Mouse (Mus musculus) gastrocnemius, adult 2 months (tissue): ENCODE measurements around the gene Junb. TPM values are rescaled to one million over a fixed set of nuclear protein-coding genes. Genes with fewer than 3 reads are reported as not detected.
A peak's percentile ranks its signal among the peaks of the same experiment; 100 is the strongest.

Experiments
- DNase-seq: peaks from one replicate; pipeline ENCODE4 v3.0.0; 2022
- H3K27ac ChIP-seq: fragments of 200-600 bp; 2 replicates; pipeline ENCODE4 v1.8.1; 2022; ENCODE audit warnings: mild to moderate bottlenecking
- H3K4me3 ChIP-seq: fragments of 200-600 bp; 2 replicates; pipeline ENCODE4 v1.8.1; 2022; ENCODE audit warnings: mild to moderate bottlenecking, moderate library complexity
- CTCF ChIP-seq: fragments of 200-600 bp; IDR thresholded peaks from 2 replicates; pipeline ENCODE4 v1.8.1; 2022; ENCODE audit warnings: antibody characterized with exemption, mild to moderate bottlenecking, moderate library complexity
- intact Hi-C: fragments of 180-260 bp; cut with DNase I; formaldehyde crosslinking; loops from one replicate; pipeline ENCODE4 v1.15.1; 2025
- total RNA-seq, 2 experiments: library from RNA; stranded (reverse); gene quantifications; 2 replicates each; pipeline ENCODE4 v1.2.3; 2021

Junb gene
- total RNA-seq, 2 experiments from 2014 or later, result 5.7 to 10.1 TPM

DNA sequence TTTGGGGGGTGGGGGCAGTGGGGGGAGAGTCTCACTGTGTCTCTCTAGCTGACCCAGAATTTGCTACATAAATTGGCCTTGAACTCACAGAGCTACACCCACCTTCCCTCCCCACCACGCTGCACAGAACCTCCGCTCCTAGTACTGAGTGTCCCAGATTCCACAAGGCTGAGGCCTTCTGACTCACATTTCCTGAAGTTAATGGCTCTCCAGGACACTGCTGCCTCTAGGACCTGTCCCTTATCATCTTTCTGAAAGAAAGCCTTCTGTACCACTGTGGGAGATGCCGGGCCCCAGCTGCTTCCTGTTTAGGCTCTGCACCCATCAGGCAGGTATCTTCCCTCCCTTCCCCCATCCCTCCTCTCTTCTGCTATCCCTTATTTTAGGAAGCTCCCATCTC lies 11.9 kb downstream of the Junb start:
- intact Hi-C loops, result loop anchor here (5.0 kb wide), 1 partner anchor 61 kb away; the partner anchor contains the start of genes Asna1 and Trir
- no peak for TF ChIP-seq CTCF
- Histone ChIP-seq H3K4me3 (no peak overlapping the region), H3K27ac (peak overlapping the region; percentile 81)
- no peak for DNase-seq

DNA sequence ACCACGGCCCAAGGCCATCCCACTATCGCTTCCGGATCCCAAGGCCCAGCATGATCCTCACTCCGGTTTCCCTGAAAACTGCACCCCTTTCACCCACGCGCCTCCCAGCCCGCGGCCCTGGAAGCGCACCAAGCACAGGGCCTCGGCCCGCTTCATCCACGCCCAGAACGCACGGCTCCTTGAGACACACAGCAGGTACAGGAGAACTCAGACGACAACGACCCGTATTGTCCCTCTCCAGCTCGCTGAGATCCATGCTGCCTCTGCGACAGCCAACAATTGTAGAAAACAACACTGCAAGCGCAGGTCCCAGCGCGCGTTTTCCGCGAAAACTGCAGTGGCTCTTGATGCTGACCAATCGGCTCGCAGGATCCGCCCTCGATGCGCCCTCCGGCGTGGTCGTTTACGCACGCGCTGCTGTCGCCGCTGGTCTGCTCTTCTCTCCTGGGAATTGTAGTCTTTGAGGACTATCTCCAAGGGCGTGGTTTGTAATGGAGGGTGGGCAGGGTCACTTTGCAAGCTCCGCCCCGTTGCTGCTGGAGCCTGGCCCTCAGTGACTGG lies 12.7 kb downstream of the Junb start:
- Histone ChIP-seq H3K4me3 (peak overlapping the region; percentile 90), H3K27ac (peak overlapping the region; percentile 81)
- TF ChIP-seq CTCF, result no peak
- peak; percentile 95 for DNase-seq
- intact Hi-C loops, result loop anchor here (5.0 kb wide), 1 partner anchor 61 kb away; the partner anchor contains the start of genes Asna1 and Trir

DNA sequence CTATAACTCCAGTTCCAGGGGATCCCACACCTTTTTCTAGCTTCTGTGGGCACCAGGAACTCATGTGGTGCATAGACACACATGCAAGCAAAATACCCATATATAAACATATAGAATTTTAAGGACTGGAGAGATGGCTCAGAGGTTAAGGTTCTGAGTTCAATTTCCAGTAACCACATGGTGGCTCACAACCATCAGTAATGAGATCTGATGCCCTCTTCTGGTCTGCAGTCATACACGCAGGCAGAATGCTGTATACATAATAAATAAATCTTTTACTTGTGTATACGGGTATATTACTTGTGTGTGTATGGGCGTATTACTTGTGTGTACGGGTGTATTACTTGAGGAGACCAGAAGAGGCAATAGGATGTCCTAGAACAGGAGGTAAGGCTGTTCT lies 14.6 kb downstream of the Junb start:
- DNase-seq, result no peak
- intact Hi-C loops, result no loop called here
- no peak overlapping the region for H3K4me3 ChIP-seq
- H3K27ac ChIP-seq, result no peak overlapping the region
- no peak for TF ChIP-seq CTCF

DNA sequence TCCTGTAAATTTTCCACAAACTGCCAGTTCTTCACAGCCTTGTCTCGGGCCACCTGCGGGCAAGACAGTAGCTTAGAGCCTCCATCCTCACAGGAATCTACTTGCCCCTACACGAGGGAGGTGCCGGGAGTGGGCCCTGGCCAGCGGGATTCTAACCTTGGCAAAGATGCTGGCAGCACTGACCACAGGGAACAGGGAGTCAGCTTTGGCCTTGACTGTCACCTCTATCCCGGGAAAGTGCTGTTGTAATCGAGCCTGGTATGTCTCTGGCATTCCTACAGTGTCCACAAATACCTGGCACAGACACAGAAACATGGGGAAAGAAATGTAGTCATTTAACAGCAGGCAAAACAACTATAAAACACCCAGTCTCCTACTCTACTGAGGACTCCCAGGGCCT lies 18.7 kb downstream of the Junb start:
- Histone ChIP-seq H3K4me3 (no peak overlapping the region), H3K27ac (no peak overlapping the region)
- peak; percentile 29 for DNase-seq
- intact Hi-C loops, result no loop called here
- no peak for TF ChIP-seq CTCF

DNA sequence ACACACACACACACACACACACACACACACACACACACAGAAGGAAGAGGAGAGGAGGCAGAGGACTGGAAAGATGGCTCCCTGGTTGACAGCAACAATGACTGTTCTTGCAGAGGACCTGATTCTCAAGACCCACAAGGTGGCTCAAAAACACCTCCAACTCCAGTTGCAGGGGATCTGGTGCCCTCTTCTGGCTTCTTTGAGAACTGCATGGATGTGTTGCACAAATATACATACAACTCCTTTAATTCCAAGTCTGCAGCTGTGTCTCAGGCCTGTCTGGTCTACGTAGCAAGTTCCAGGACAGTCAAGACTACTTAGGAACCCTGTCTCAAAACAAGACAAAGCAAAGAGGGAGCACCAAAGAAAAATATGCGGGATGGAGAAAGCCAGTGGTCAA lies 21.8 kb downstream of the Junb start:
- intact Hi-C loops, result loop anchor here (2.0 kb wide), 1 partner anchor 28 kb away; no protein-coding TSS in a partner anchor
- TF ChIP-seq CTCF, result peak; percentile 83
- Histone ChIP-seq H3K27ac (no peak overlapping the region), H3K4me3 (no peak overlapping the region)
- peak; percentile 61 for DNase-seq

DNA sequence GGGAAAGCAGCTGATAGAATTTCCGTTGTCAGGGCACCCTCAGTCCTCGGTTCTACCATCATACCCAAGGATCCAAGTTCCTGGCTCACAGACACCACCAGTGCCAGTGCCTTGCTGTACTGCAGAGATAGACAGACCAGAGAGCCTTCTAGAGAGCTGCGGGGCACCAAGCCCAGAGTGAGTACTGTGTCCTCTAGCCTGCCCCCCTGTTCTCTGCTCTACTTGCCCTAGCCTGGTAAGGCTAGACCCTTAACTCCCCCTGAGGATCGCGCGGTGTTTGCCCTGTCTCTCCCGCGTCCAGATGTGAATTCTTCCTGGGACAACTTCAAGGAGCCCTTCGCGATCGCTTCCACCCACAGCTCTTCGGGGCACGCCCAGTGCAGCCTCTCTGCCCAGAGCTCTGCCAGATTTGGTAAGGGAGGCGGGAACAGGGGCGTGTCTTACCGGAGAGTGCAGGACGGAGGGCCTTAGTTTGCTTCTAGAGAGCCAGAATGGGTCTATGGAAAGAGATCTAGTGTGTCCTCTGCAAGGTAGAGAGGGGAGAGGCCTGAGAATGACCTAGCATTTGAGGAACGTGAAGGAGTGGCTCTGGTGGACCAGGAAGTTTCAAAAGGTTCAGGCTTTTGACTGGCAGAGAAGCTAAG lies 25.8 kb downstream of the Junb start:
- DNase-seq, result peak; percentile 69
- peak overlapping the region; percentile 37 for H3K4me3 ChIP-seq

DNA sequence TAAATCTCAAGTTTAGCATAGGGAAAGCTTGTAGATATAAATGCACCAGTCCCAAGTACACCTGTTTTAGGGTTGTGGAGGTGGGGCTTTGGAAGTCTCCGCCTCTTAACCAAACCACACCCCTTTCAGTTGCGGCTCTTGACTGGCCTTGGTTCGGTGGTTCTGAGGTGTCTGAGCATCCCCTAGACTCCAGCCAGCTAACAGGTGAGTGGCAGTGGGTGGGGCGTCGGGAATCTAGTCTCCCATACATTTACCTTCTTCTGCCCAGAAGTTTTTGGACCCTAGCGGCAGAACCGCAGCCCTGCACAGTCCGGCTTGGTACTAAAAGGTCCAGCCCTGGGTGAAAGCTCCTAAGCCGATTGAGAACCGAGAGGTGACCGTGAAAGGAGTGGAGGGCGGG lies 28.8 kb downstream of the Junb start:
- H3K27ac ChIP-seq, result no peak overlapping the region
- intact Hi-C loops, result no loop called here
- TF ChIP-seq CTCF, result no peak
- H3K4me3 ChIP-seq, result no peak overlapping the region
- no peak for DNase-seq

More for the DNA sequence above, 25.8 kb downstream of the Junb start:
- no peak for TF ChIP-seq CTCF
- H3K27ac ChIP-seq, result no peak overlapping the region
- intact Hi-C loops, result no loop called here

DNA sequence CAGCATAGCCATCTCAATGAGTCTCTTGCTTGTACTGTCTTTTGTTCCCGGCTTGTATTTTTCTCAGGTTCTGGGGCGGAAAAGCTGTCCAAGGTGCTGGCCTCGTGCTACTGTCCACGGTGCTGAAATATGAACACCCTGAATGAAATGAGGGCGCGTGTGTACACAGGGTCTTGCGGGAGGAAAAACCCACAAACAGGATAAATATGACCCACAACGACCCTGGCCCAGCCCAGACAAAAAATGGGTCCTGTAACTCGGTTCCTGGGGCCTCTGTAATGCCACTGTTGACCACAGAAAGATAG lies 31.3 kb downstream of the Junb start:
- intact Hi-C loops, result no loop called here
- TF ChIP-seq CTCF, result no peak
- no peak for DNase-seq
- H3K27ac ChIP-seq, result no peak overlapping the region
- H3K4me3 ChIP-seq, result no peak overlapping the region

DNA sequence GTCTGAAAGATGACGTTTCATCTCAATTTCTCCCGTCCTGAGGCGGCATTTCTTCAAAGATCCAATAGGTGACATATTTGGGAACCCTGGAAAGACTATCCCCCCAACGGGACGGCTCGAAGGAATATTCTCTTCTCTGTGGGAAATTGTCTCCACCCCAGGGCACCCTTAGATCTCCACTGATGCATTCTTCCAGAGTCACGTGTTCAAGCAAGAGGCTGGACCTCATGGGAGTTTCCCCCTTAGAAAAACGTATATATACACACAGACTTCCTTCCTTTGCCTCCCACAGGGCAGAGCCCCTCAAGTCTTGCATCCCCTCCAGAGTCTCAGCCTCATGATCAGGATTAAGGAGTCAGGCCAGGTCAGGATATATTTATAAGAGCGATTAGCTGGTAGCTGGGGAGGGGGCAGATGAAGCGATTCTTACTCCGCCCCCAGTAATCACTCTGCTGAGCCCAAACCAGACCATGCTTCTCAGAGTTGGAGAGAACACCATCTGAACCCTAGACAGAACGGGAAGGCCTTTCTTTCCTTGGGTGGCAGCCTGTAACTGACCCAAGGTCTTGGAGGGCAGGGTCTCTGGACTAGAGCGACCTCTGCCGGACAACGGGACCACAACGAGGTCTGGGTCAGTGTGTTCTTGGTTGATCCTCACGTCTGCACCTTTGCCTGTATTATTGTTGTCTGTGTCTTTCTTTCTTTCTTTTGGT lies 31.8 kb downstream of the Junb start, which contains the start of gene Rtbdn:
Gene Rtbdn, plus strand, starts transcription at position 464 of the 713 bp plus-strand sequence.
- Histone ChIP-seq H3K4me3 (peak within 1 kb of the TSS; percentile 67), H3K27ac (no peak within 1 kb of the TSS)
- peak; percentile 39 for TF ChIP-seq CTCF
- DNase-seq, result no peak
- intact Hi-C loops, result no loop called here

DNA sequence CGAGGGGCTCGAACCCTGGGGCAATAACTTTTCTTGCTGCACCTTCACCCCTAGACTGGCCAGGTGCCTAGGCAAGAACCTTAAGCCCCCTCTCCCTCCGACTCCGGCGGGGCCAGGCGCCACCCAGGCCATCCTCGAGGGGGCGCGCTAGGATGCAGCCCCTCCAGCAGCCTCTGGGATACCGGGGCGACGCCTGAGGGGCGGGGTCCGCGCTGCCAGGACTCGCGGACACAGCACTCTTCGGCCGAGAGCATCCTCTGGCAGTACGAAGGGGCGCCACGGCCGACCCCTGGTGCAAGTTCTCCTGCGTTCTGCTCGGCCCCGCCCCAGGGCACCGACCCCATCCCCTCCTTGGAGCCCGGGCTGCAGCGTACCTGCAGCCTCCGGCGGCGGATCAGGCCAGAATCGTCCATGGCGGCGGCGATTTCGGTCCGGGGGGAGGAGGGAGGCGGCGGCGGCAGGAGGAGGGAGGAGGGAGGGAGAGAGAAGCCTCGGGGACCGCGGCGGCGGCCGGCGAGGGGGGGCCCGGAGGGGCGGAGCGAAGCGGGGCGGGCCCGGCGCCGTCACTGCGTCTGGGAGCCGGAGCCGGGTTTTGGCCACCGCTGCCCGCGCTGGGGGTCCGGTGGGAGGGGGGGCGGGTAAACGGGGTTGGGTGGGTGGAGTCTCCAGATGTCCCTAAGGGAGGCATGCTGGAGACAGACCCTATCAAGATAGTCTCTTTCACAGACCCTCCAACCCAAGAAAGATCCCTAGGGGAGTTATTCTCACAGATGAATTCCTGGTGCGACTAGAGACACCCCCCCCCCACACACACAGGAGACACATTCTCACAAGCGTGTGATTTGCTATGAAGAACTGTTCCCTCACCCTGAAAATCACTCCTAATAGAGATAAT lies 32.6 kb downstream of the Junb start:
- intact Hi-C loops, result no loop called here
- Histone ChIP-seq H3K4me3 (peak overlapping the region; percentile 67), H3K27ac (no peak overlapping the region)
- no peak for DNase-seq
- peak; percentile 25; the same call in 1 of the 2 replicates for TF ChIP-seq CTCF

DNA sequence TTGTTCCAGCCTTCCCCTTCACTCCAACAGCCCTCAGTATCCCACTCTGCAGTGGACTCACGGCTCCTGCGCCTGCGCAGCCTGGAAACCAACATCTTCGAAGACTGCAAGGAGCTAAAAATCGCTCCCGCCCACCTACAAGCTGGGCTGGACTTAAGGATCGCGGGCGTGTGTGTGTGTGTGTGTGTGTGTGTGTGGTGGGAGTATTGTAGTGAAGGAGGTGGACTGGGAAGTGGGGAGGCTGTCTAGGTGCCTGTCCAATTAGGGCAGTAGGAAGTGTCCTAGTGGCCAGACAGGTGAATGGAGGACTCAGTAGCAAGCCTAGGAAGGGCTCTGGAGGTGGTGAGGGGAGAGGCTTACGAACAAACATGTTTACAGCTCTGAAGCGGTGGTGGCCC lies 33.3 kb downstream of the Junb start:
- H3K4me3 ChIP-seq, result peak overlapping the region; percentile 67; the same call in 1 of the 2 replicates
- H3K27ac ChIP-seq, result no peak overlapping the region
- no peak for DNase-seq
- TF ChIP-seq CTCF, result no peak
- intact Hi-C loops, result no loop called here

DNA sequence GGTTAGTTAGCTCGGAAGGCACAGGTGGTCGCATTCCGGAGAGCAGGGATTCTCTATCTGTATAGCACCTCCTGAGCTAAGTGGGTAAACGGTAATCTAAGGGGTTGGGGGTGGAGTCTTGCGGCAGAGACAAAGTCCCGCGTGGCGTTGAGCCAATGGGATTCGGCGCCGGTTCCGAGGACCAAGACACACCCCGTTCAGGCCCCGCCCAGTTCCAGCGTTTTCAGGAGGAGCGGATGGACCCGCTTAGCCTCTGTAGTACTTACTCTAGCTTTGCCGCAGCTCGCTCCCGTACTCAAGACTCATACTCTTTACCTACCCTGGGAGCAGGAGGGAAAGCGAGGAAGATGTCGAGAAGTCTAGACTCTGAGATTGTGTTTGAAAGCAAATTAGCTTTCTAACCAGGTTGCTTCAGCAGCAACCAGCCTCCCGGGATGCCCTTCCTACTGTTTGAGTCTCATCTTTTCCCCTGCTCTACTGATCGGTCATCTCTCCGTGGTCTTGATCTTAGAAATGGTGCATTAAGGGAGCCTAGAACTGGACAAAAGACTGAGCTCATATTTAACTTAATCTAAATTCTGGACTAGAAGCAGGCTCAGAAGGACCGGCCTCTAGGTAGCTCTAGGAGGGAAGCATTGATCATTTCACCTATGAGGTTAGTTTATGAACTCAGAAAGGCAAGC lies 33.9 kb downstream of the Junb start:
- DNase-seq, result peak; percentile 55
- no peak for TF ChIP-seq CTCF
- intact Hi-C loops, result no loop called here
- no peak overlapping the region for H3K27ac ChIP-seq
- H3K4me3 ChIP-seq, result peak overlapping the region; percentile 3; the same call in 1 of the 2 replicates
